Mouse (Mus musculus) testis, adult 2 months (tissue): Measurements from ENCODE around the gene Lrrc49. TPM values are rescaled to one million over a fixed set of nuclear protein-coding genes. Genes with fewer than 3 reads are reported as not detected.

Experiments
- H3K27ac ChIP-seq: fragments of 200-500 bp; 2 replicates; pipeline ENCODE4 v1.5.1; 2012; ENCODE audit warnings: low read depth, low read length; ENCODE audit not compliant: control insufficient read depth, insufficient read depth
- H3K27me3 ChIP-seq: fragments of 200-500 bp; 2 replicates; pipeline ENCODE4 v1.6.1; 2012; ENCODE audit warnings: mild to moderate bottlenecking, low read length, moderate library complexity; ENCODE audit not compliant: control insufficient read depth, insufficient read depth
- H3K36me3 ChIP-seq: fragments of 200-500 bp; 2 replicates; pipeline ENCODE4 v1.6.1; 2012; ENCODE audit warnings: mild to moderate bottlenecking, low read length; ENCODE audit not compliant: control insufficient read depth, insufficient read depth
- H3K4me1 ChIP-seq: fragments of 200-500 bp; 2 replicates; pipeline ENCODE4 v1.6.1; 2012; ENCODE audit warnings: low read length; ENCODE audit not compliant: control insufficient read depth, insufficient read depth
- H3K4me3 ChIP-seq: fragments of 200-500 bp; 2 replicates; pipeline ENCODE4 v1.5.1; 2012; ENCODE audit warnings: low read depth, mild to moderate bottlenecking, low read length, moderate library complexity, mixed read lengths; ENCODE audit not compliant: control insufficient read depth
- CTCF ChIP-seq: fragments of 200-500 bp; IDR thresholded peaks from 2 replicates; pipeline ENCODE4 v1.5.1; 2012; ENCODE audit warnings: low read depth, mild to moderate bottlenecking, inconsistent platforms, low read length, moderate library complexity; ENCODE audit not compliant: control insufficient read depth, insufficient read depth, insufficient replicate concordance
- POLR2A ChIP-seq: fragments of 200-500 bp; IDR thresholded peaks from 2 replicates; pipeline ENCODE4 v1.6.1; 2012; ENCODE audit warnings: low read depth, mild to moderate bottlenecking, inconsistent platforms, low read length, moderate library complexity; ENCODE audit not compliant: control insufficient read depth
- polyA plus RNA-seq: library from polyadenylated mRNA; depleted of rRNA; stranded (reverse); fragments of >200 nt; gene quantifications from 2 replicates; pipeline ENCODE4 v1.2.3, GENCODE M21; 2012

Gene Lrrc49
- polyA plus RNA-seq, 1 experiment, result 22.6 TPM

DNA sequence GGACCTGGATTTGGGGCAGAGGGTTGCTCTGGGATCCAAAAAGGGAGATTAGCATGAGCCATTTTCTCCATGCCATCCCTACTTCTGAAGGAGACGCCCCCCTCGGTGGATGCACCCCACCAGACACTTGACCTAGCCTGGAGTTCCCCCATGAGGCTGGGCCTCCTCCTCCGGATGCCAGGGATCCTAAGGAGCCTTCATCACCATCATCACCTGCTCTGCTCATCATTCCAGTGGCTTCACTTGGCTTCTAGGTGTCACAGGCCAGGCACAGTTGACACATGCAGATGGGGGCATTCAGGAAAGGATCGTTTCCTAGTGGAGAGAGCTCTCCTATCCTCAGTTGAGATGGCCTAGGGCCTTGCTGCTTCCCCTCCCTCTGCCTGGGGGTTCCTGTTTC, 25.7 kb upstream of the Lrrc49 start:
- Histone ChIP-seq H3K36me3 (no peaks in the 10 kb centered on the region), H3K27me3 (no peaks in the 10 kb centered on the region), H3K4me1 (peaks cover 11% of the 10 kb centered on the region), H3K4me3 (peak overlapping the region; percentile 81), H3K27ac (no peak overlapping the region)
- TF ChIP-seq CTCF (no peak), POLR2A (no peak)

DNA sequence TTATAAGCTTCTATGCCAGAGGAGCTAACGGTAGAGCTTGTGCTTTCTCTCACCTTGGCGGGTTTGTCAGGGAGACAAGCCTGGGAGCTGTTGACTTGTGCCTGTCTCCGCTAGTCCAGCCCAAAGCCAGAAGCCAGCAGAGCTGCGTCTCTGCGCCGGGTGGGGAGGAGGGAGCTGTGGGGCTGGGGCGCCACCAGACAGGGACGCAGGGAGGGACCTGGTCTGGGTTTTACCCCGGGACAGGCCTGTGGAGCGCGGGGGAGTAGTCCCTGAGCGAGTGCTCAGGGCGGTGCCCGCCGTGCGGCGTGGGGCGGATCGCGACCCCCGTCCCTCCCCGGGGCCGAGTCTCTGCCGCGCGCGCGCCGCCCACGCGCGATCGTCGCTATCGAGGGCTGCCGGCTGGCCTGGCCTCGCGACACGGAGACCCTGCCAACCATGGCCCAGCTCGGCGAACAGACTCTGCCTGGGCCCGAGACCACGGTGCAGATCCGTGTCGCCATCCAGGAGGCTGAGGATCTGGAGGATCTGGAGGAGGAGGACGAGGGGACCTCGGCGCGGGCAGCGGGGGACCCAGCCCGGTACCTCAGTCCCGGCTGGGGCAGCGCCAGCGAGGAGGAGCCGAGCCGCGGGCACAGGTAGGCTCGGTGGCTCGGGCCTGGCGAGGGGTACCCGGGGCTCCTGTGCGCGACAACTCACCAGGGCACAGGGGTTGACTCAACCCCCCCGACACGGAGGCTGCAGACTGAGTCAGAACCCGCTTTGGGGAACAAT, 25.0 kb upstream of the Lrrc49 start, which contains the start of gene Larp6:
TSS of gene Larp6 (plus strand) at position 219 of the 771 bp plus-strand sequence.
- peaks cover 11% of the 10 kb centered on the region for H3K4me1 ChIP-seq
- H3K36me3 ChIP-seq, result no peaks in the 10 kb centered on the region
- H3K27me3 ChIP-seq, result no peaks in the 10 kb centered on the region
- no peak within 1 kb of the TSS for H3K27ac ChIP-seq
- H3K4me3 ChIP-seq, result peak within 1 kb of the TSS; percentile 81
- TF ChIP-seq CTCF (no peak), POLR2A (no peak)

DNA sequence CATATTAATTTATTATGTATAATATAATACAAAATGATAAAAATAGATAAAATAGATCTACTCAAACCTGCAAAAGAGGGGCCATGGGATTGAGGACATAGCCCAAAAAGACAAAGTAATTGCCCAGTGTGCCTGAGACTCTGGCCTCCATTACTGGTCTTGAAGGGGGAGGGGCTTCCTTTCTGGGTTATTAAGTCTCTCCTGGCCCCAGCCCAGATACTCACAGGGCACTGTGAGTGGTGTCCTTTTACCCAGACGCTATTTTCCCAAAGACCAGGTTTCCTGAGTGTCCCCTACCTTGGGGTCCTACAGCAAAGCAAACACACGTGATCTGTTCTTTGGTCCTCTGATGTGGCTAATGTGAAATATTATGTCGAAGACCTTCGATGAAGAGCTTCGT, 24.1 kb upstream of the Lrrc49 start:
- no peak for TF ChIP-seq POLR2A
- TF ChIP-seq CTCF, result no peak
- Histone ChIP-seq H3K27me3 (no peaks in the 10 kb centered on the region), H3K4me1 (peaks cover 11% of the 10 kb centered on the region), H3K36me3 (no peaks in the 10 kb centered on the region), H3K27ac (no peak overlapping the region), H3K4me3 (no peak overlapping the region)

DNA sequence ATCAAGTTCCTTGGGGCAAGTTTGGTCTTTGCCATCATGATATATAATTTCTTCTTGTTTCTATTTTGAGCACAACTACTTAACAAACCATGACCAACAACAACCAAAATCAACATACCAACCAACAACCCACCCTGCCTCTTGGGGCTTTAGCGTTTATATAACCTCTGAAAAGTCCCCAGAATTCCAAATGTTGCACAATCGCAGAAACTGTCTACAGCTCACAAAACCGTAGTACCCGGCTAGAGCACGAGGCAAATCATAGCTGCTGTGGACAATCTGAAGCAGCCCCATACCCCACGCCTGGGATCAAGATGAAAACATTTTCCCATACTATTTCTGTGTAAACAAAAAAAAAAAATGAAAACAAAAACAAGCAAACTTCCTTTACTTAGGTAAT, 21.8 kb upstream of the Lrrc49 start:
- Histone ChIP-seq H3K36me3 (no peaks in the 10 kb centered on the region), H3K27me3 (no peaks in the 10 kb centered on the region), H3K27ac (no peak overlapping the region), H3K4me1 (peaks cover 11% of the 10 kb centered on the region), H3K4me3 (no peak overlapping the region)
- no peak for TF ChIP-seq CTCF
- TF ChIP-seq POLR2A, result no peak

DNA sequence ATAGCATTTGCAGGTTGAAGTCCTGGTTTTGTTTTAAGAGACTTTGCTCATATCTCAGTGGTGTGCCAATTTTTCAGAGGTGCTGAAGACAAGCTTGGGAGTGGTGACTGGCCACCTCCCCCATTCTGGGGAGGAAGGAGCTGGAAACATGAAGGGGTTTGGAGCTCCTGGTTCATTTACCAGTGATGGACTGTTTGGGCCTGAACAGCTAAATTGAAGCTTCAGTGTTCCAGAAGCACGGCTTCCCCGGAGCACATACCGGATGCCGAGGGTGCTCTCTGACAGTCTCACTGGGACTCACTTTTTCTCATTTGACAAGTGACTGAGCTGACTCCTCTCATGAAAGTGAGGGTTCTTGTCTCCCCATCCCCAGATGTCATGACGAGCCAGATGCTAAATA, 20.6 kb upstream of the Lrrc49 start:
- Histone ChIP-seq H3K4me1 (peaks cover 10% of the 10 kb centered on the region), H3K4me3 (no peak overlapping the region), H3K27ac (no peak overlapping the region), H3K27me3 (no peaks in the 10 kb centered on the region), H3K36me3 (no peaks in the 10 kb centered on the region)
- no peak for TF ChIP-seq POLR2A
- no peak for TF ChIP-seq CTCF

DNA sequence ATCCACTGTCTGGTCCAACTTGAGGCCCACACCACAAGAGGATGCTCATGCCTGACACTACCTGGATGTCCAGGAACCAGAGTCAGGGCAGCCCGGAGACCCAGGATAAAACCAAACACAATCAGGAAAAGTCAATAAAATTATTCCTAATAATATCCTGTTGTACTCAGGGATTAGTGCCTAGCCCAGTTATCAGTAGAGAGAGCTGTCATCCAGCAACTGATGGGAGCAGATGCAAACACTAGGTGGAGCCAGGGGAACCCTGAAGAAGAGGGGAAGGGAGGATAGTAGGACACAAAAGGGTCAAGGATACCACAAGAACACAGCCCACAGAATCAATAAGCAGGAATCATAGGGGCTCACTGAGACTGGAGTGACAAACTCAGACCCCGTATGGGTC, 19.6 kb upstream of the Lrrc49 start:
- no peaks in the 10 kb centered on the region for H3K36me3 ChIP-seq
- peaks cover under 1% of the 10 kb centered on the region; the same call in 1 of the 2 replicates for H3K4me1 ChIP-seq
- TF ChIP-seq CTCF (no peak), POLR2A (no peak)
- no peak overlapping the region for H3K27ac ChIP-seq
- H3K27me3 ChIP-seq, result no peaks in the 10 kb centered on the region
- no peak overlapping the region for H3K4me3 ChIP-seq

DNA sequence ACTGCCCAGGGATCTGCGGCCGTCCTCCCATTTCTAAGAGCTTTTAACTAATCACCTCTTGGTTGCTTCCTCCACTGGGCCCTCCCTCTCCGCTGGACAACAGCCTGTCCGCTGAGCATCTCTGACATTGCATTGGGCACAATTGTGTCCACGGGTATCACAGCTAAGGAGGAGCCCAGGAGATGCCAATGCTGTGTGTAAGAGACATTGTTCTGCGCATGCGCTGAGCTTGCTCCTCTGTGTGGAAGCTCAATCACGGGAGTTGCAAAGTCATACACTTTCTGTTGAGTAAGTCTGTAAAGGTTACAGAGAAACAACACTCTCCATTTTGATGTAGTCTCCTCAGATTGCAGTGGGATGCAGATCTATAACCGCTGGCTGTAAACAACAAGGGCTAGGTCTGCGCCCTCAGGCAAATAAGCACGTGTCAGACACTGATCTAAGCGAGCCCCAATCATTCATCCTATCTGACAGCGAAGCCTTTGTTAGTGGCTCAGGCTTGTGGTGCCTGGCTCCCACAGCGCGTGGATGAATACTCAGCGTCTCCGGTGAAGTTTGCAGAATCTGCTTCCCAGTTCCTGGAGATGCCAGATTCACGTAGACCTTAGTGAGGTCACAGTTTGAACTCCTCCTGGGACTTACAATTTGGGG, 11.7 kb upstream of the Lrrc49 start:
- TF ChIP-seq CTCF, result no peak
- TF ChIP-seq POLR2A, result no peak

More for the DNA sequence above, 11.7 kb upstream of the Lrrc49 start:
- no peaks in the 10 kb centered on the region; the same call in 1 of the 2 replicates for H3K4me1 ChIP-seq
- no peaks in the 10 kb centered on the region for H3K36me3 ChIP-seq
- H3K27me3 ChIP-seq, result no peaks in the 10 kb centered on the region
- H3K27ac ChIP-seq, result no peak overlapping the region
- H3K4me3 ChIP-seq, result no peak overlapping the region
